Mouse (Mus musculus) cerebellum, adult 2 months (tissue): Measurements from ENCODE around the gene Socs3.

ENCODE experiments used
- CTCF ChIP-seq: fragments of 200-500 bp; IDR thresholded peaks from 2 replicates; pipeline ENCODE4 v1.5.1; 2011; ENCODE audit warnings: low read depth, mild to moderate bottlenecking, control low read depth, low read length, moderate library complexity, borderline replicate concordance; ENCODE audit not compliant: insufficient read depth
- POLR2A ChIP-seq: fragments of 200-500 bp; IDR thresholded peaks from 2 replicates; pipeline ENCODE4 v1.6.1; 2011; ENCODE audit warnings: low read length, control low read depth, borderline replicate concordance; ENCODE audit not compliant: insufficient read depth

- TF ChIP-seq CTCF (no peak), POLR2A (no peak)
These were observed 18.1 kb upstream of the Socs3 start for GRCm38 (mm10) chr11:117987968-117988367.
